Mouse (Mus musculus) urinary bladder, postnatal 4 days (tissue): ENCODE data around the gene Slc9a9.
A peak's percentile ranks its signal among the peaks of the same experiment; 100 is the strongest.

Experiments
- DNase-seq, 2 experiments: peaks; one replicate each; pipeline ENCODE4 v3.0.0; 2021 to 2022; ENCODE audit warnings: low spot score in 2 of 2

Gene Slc9a9

GRCm38 (mm10) chr9:94838479-94839031, 168.8 kb downstream of the Slc9a9 start:
- DNase-seq: no peak

GRCm38 (mm10) chr9:94839204-94839603, 169.5 kb downstream of the Slc9a9 start:
- DNase-seq: no peak

GRCm38 (mm10) chr9:94840398-94840797, 170.7 kb downstream of the Slc9a9 start:
- DNase-seq: no peak

GRCm38 (mm10) chr9:94840972-94841371, 171.3 kb downstream of the Slc9a9 start:
- no peak for DNase-seq

GRCm38 (mm10) chr9:94844176-94844575, 174.5 kb downstream of the Slc9a9 start:
- DNase-seq: no peak

GRCm38 (mm10) chr9:94847624-94848023, 177.9 kb downstream of the Slc9a9 start:
- no peak for DNase-seq

- no peak for DNase-seq
Measured at GRCm38 (mm10) chr9:94851550-94851949, 181.8 kb downstream of the Slc9a9 start.

GRCm38 (mm10) chr9:94856093-94856492, 186.4 kb downstream of the Slc9a9 start:
- DNase-seq: no peak

GRCm38 (mm10) chr9:94868557-94868956, 198.8 kb downstream of the Slc9a9 start:
- DNase-seq: no peak

GRCm38 (mm10) chr9:94869023-94869799, 199.5 kb downstream of the Slc9a9 start:
- DNase-seq: no peak

GRCm38 (mm10) chr9:94882517-94882916, 212.8 kb downstream of the Slc9a9 start:
- DNase-seq: no peak

GRCm38 (mm10) chr9:94883435-94883834, 213.7 kb downstream of the Slc9a9 start:
- DNase-seq: no peak

- no peak for DNase-seq
Measured at GRCm38 (mm10) chr9:94885151-94885550, 215.4 kb downstream of the Slc9a9 start.

GRCm38 (mm10) chr9:94889647-94890046, 219.9 kb downstream of the Slc9a9 start:
- DNase-seq: no peak

- no peak for DNase-seq
Measured at GRCm38 (mm10) chr9:94895882-94896281, 226.2 kb downstream of the Slc9a9 start.

- DNase-seq: no peak
Measured at GRCm38 (mm10) chr9:94904180-94904579, 234.5 kb downstream of the Slc9a9 start.

GRCm38 (mm10) chr9:94907020-94907610, 237.4 kb downstream of the Slc9a9 start:
- DNase-seq: no peak

- peak in 1 of 2 experiments; percentile 21 for DNase-seq
Measured at GRCm38 (mm10) chr9:94912071-94912470, 242.4 kb downstream of the Slc9a9 start.

GRCm38 (mm10) chr9:94922062-94922461, 252.4 kb downstream of the Slc9a9 start:
- DNase-seq: no peak

- no peak for DNase-seq
Measured at GRCm38 (mm10) chr9:94925845-94926244, 256.1 kb downstream of the Slc9a9 start.

GRCm38 (mm10) chr9:94927101-94927500, 257.4 kb downstream of the Slc9a9 start:
- DNase-seq: no peak

- DNase-seq: no peak
Measured at GRCm38 (mm10) chr9:94945569-94946135, 275.9 kb downstream of the Slc9a9 start.

- no peak for DNase-seq
Measured at GRCm38 (mm10) chr9:94947246-94947645, 277.5 kb downstream of the Slc9a9 start.
